Mouse (Mus musculus): Measurements from ENCODE around the gene Best3. TPM values are rescaled to one million over a fixed set of nuclear protein-coding genes. Genes with fewer than 3 reads are reported as not detected.

The Best3 gene
- total RNA-seq (2023) = not detected

GRCm38 (mm10) chr10:116986264-116987082, at the start of gene Best3:
TSS of gene Best3 (plus strand) at chr10:116986314.

GRCm38 (mm10) chr10:116950009-116950769, 35.9 kb upstream of the Best3 start, which contains the start of gene Rab3ip:
TSS of gene Rab3ip (minus strand) at chr10:116950769.

GRCm38 (mm10) chr10:116972509-116972908, 13.6 kb upstream of the Best3 start, which contains the start of gene Gm10271:
TSS of gene Gm10271 (minus strand) at chr10:116972609.

GRCm38 (mm10) chr10:117045175-117046056, 59.3 kb downstream of the Best3 start, which contains the start of gene Lrrc10:
TSS of gene Lrrc10 (plus strand) at chr10:117045341.

GRCm38 (mm10) chr10:117063254-117064021, 77.3 kb downstream of the Best3 start, which contains the start of gene Cct2:
TSS of gene Cct2 (minus strand) at chr10:117063814.

Other genes starting within 250 kb of the Best3 start
- not detected for gene Myrfl, start 89.4 kb upstream of the Best3 start, total RNA-seq (2023)
- 1 to 10 TPM; 7.3 to 8.6 TPM for gene Rab3ip, start 35.5 kb upstream of the Best3 start, total RNA-seq (2023)
- not detected for gene Gm10271, start 13.7 kb upstream of the Best3 start, total RNA-seq (2023)
- gene Lrrc10, start 59.0 kb downstream of the Best3 start, total RNA-seq (2023) = not detected
- gene Cct2, start 77.5 kb downstream of the Best3 start, total RNA-seq (2023) = 100 to 1,000 TPM in 1 of 2 experiments, 10 to 100 TPM in 1; 95.5 to 111 TPM
- 10 to 100 TPM; 15.7 to 16.3 TPM for gene Frs2, start 162.2 kb downstream of the Best3 start, total RNA-seq (2023)
- gene Yeats4, start 238.2 kb downstream of the Best3 start, total RNA-seq (2023) = 10 to 100 TPM; 42.9 to 53.1 TPM

All from neutrophil, adult 59 days (primary cell).